Mouse (Mus musculus): ENCODE measurements around the gene Pdpr. TPM values are rescaled to one million over a fixed set of nuclear protein-coding genes. Genes with fewer than 3 reads are reported as not detected.
"Not testable (repeated sequence)": the region's sequence is repeated elsewhere in the genome, so short reads cannot be mapped to it uniquely, and the experiment has no call there.

Gene Pdpr
- 8.9 and 11.3 TPM in 2 replicates for polyA plus RNA-seq (2015; fragmentation: Nextera tagmentation; extraction: Ambion mirVana)

GRCm38 (mm10) chr8:111093865-111094718 lies at the start of gene Pdpr:
TSS of gene Pdpr (plus strand) at chr8:111094630.
- peak; percentile 90 for DNase-seq (ENCODE audit: low spot score)

DNA sequence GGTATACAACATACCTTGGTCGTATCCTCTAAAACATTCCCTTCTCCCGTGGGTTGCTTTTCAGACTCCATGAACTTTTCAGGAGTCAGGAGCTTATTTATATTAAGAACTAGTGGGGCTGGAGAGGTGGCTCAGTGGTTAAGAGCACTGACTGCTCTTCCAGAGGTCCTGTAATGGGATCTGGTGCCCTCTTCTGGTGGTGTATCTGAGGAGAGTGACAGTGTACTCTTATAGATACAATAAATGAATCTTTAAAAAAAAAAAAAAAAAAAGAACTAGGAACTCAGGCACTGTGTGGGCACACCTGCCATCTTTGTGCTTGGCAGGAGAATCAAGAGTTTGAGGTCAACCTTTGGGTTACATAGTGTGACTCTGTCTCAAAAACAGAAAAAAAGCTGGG lies 45.7 kb upstream of the Pdpr start:
- no peak for DNase-seq (ENCODE audit: low spot score)

DNA sequence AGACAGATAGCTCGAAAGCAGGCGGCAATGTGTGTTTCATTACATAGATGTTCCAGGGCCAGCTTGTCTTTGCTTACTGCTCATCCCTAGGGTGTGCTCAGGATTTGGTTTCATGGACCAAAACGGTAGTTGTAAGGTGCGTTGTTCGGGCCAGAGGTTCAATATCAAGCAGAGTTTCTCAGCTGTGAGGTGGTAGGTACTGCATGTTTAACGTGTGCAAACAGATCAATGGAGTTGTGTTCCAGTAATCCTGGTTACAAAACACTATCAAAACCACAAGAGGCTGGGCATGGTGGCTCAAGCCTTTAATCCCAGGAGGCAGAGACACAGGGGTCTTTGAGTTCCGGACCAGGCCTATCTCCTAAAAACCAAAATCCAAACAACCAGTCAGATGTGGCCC lies 45.3 kb upstream of the Pdpr start:
- no peak for DNase-seq (ENCODE audit: low spot score)

DNA sequence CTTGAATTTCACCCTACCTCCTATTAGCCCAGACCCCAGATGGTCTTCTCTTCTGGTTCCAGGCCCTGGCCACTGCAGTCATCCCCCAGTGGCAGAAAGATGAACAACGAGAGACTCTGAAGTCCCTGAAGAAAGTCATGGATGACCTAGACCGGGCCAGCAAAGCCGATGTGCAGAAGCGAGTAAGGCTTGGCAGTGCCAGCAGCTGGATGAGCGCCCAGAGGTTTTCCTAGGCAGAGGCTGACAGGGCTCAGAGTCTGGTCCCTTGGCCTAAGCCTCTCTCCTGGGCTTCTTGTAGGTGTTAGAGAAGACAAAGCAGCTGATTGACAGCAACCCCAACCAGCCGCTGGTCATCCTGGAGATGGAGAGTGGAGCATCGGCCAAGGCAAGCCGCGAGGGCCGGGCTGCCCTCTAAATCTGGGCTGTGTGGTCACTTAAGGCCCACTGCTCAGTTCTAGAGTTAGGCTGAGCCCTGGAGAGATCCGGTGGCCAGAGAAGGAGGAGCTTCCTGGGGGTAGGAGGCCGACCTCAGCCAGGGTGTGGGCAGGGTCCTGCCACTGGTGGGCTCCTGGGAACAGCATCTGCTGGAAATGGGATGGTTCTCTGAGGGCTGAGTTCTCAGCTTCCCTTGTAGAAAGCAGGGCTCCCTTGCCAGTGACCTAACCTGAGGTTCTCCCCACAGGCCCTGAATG lies 40.5 kb upstream of the Pdpr start:
- DNase-seq (ENCODE audit: low spot score), result no peak

GRCm38 (mm10) chr8:111055031-111055634 lies 39.3 kb upstream of the Pdpr start:
- DNase-seq (ENCODE audit: low spot score), result no peak

DNA sequence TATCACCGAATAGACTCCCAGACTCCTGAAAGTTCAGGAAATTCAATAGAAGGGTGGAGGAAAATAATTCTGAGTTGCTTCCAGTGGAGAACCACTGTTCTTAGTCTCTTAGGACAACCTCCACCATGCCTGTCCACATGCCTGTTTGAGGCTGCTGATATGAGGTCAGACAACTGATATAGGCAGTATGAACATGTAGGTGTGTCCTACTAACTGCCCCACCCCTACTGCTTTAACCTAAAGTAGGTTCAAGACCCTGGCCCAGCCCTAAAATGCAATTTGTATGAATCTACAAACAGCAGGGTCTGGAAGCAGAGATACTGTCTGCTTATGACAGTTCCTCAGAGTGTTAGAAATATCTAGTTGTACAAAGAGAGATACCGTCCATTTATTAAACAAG lies 38.8 kb upstream of the Pdpr start:
- DNase-seq (ENCODE audit: low spot score), result no peak

GRCm38 (mm10) chr8:111056158-111056663 lies 38.2 kb upstream of the Pdpr start, which contains the start of gene Exosc6:
TSS of gene Exosc6 (plus strand) at chr8:111056339.
- DNase-seq (ENCODE audit: low spot score), result peak; percentile 95

GRCm38 (mm10) chr8:111056691-111057293 lies 37.6 kb upstream of the Pdpr start:
- peak; percentile 60 for DNase-seq (ENCODE audit: low spot score)

GRCm38 (mm10) chr8:111058946-111059572 lies 35.4 kb upstream of the Pdpr start:
- DNase-seq (ENCODE audit: low spot score), result no peak

- DNase-seq (ENCODE audit: low spot score), result peak; percentile 13
These were observed 32.8 kb upstream of the Pdpr start for GRCm38 (mm10) chr8:111061688-111062071.

GRCm38 (mm10) chr8:111062072-111062757 lies 32.2 kb upstream of the Pdpr start:
- DNase-seq (ENCODE audit: low spot score), result peak; percentile 90

- DNase-seq (ENCODE audit: low spot score), result no peak
These were observed 31.5 kb upstream of the Pdpr start for GRCm38 (mm10) chr8:111062893-111063292.

- DNase-seq (ENCODE audit: low spot score), result no peak
These were observed 28.1 kb upstream of the Pdpr start for GRCm38 (mm10) chr8:111066308-111066707.

GRCm38 (mm10) chr8:111067439-111067838 lies 27.0 kb upstream of the Pdpr start:
- DNase-seq (ENCODE audit: low spot score), result no peak

GRCm38 (mm10) chr8:111068660-111069059 lies 25.8 kb upstream of the Pdpr start:
- not testable (repeated sequence) for DNase-seq (ENCODE audit: low spot score)

DNA sequence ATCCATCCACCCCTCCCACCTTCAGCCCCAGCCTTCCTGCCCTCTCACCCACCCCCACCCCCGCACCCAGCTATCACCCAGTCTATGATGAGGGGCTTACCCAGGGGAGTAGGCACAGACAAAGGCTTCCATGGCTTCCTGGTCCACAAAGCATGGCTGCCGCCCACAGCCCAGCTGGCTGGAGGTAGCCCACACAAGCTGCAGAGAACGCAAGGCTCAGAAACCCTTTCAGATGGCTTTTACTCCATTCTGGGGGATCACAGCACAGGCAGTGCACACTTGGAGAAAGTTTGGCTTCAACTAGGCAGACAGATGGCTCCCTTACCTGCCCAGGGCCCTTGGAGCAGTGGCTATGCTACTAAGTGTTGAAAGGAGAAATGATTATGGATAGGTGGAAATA lies 18.5 kb upstream of the Pdpr start:
- DNase-seq (ENCODE audit: low spot score), result no peak

GRCm38 (mm10) chr8:111079461-111079860 lies 15.0 kb upstream of the Pdpr start:
- DNase-seq (ENCODE audit: low spot score), result no peak

- DNase-seq (ENCODE audit: low spot score), result no peak
These were observed 14.6 kb upstream of the Pdpr start for GRCm38 (mm10) chr8:111079861-111080271.

DNA sequence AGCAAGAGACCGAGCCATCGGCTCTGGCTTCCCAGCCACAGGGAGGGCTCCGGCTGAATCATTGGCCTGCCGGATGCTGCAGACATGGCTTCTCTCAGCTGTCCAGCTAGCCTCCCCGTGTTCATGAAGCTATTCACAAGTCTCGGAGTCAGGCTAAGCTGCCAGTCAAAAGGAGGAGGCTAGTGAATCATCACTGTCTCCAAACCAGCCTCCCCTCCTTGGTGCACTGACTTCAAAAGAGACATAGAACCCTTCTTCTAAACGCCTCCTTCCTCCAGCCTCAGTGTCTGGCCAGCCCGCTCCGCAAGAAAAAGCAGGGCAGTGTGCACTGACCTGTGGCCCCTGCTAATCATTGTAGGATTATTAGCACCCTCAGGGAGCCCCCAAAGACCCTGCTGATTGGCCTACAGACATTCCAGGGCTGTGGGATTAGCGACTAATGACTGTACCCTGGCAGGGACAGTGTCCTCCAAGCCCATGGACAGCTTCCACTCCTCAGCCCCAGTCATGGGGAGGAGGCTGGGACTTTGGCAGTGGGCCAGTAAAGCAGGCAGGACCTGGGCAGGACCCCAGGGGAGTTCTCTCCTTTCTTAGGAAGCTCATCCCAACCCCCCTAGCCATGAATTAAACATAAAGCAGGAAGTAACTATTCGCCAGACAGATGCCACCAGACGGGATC lies 12.7 kb upstream of the Pdpr start:
- DNase-seq (ENCODE audit: low spot score), result no peak

DNA sequence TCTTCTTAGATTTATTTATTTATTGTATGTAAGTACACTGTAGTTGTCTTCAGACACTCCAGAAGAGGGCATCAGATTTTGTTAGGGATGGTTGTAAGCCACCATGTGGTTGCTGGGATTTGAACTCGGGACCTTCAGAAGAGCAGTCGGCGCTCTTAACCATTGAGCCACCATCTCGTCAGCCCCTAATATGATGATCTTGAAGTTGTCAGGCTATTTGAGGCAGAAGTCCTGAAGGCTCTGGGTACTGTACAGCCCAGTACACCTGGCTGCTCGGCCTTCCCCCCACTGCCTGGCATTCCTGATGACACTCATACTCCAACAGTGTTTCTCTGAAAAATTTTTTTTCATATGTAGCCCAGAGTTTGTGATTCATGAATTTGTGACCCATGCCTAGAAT lies 10.5 kb upstream of the Pdpr start:
- not testable (repeated sequence) for DNase-seq (ENCODE audit: low spot score)

All from thymus, postnatal 0 days (tissue).